Mouse (Mus musculus) gastrocnemius, postnatal 36 days (tissue): ENCODE results near the gene Gm5269. TPM values are rescaled to one million over a fixed set of nuclear protein-coding genes. Genes with fewer than 3 reads are reported as not detected.

Experiments
- DNase-seq, 2 experiments: peaks; one replicate each; pipeline ENCODE4 v3.0.0; 2022
- intact Hi-C: fragments of 180-260 bp; cut with DNase I; formaldehyde crosslinking; loops from one replicate; pipeline ENCODE4 v1.15.1; 2025
- long read RNA-seq, 2 experiments: library from polyadenylated mRNA; stranded (forward); transcript quantifications; one replicate each; pipeline ENCODE4 v2.0.0; 2021
- total RNA-seq, 2 experiments: library from RNA; stranded (reverse); gene quantifications; 2 replicates each; pipeline ENCODE4 v1.2.3; 2021

Gm5269 gene
- not detected for total RNA-seq
- long read RNA-seq, experiment 1, result 0 reads
- long read RNA-seq, experiment 2, result 0 reads

GRCm38 (mm10) chr1:45890173-45890572 is at the start of gene Gm5269:
TSS of gene Gm5269 (minus strand) at chr1:45890273.
- intact Hi-C loops, result no loop called here
- no peak for DNase-seq

- DNase-seq, result no peak
- intact Hi-C loops, result loop anchor here (5.0 kb wide), 1 partner anchor 109 kb away; no protein-coding TSS in a partner anchor
Measured at GRCm38 (mm10) chr1:45931127-45931526, 41.1 kb upstream of the Gm5269 start.

GRCm38 (mm10) chr1:45926911-45927310 is 36.8 kb upstream of the Gm5269 start:
- intact Hi-C loops, result no loop called here

GRCm38 (mm10) chr1:45926393-45926763 is 36.3 kb upstream of the Gm5269 start, which contains the start of gene Slc40a1:
TSS of gene Slc40a1 (minus strand) at chr1:45926523.
- no peak for DNase-seq
- intact Hi-C loops, result no loop called here

More at GRCm38 (mm10) chr1:45926911-45927310, 36.8 kb upstream of the Gm5269 start:
- DNase-seq, result no peak

- peak; percentile 68 to 73 for DNase-seq
- intact Hi-C loops, result no loop called here
Measured at GRCm38 (mm10) chr1:45925500-45926392, 35.7 kb upstream of the Gm5269 start.

GRCm38 (mm10) chr1:45925131-45925499 is 35.0 kb upstream of the Gm5269 start:
- intact Hi-C loops, result no loop called here
- no peak for DNase-seq

- intact Hi-C loops, result no loop called here
- no peak for DNase-seq
Measured at GRCm38 (mm10) chr1:45924516-45924915, 34.4 kb upstream of the Gm5269 start.

GRCm38 (mm10) chr1:45923306-45923705 is 33.2 kb upstream of the Gm5269 start:
- no peak for DNase-seq
- intact Hi-C loops, result no loop called here

GRCm38 (mm10) chr1:45920703-45921102 is 30.6 kb upstream of the Gm5269 start:
- intact Hi-C loops, result no loop called here
- no peak for DNase-seq

- intact Hi-C loops, result no loop called here
- no peak for DNase-seq
Measured at GRCm38 (mm10) chr1:45919752-45920151, 29.7 kb upstream of the Gm5269 start.

- intact Hi-C loops, result no loop called here
- no peak for DNase-seq
Measured at GRCm38 (mm10) chr1:45917136-45917803, 27.2 kb upstream of the Gm5269 start.

GRCm38 (mm10) chr1:45916174-45916573 is 26.1 kb upstream of the Gm5269 start:
- intact Hi-C loops, result no loop called here
- no peak for DNase-seq

- intact Hi-C loops, result no loop called here
- DNase-seq, result no peak
Measured at GRCm38 (mm10) chr1:45914236-45914635, 24.2 kb upstream of the Gm5269 start.

- peak; percentile 4 to 13 for DNase-seq
- intact Hi-C loops, result no loop called here
Measured at GRCm38 (mm10) chr1:45905107-45905821, 15.2 kb upstream of the Gm5269 start.

- intact Hi-C loops, result no loop called here
- DNase-seq, result no peak
Measured at GRCm38 (mm10) chr1:45904161-45904560, 14.1 kb upstream of the Gm5269 start.

- DNase-seq, result no peak
- intact Hi-C loops, result no loop called here
Measured at GRCm38 (mm10) chr1:45898044-45898443, 8.0 kb upstream of the Gm5269 start.

GRCm38 (mm10) chr1:45894168-45894912 is 4.3 kb upstream of the Gm5269 start:
- DNase-seq, result peak; percentile 12 to 33
- intact Hi-C loops, result no loop called here

- DNase-seq, result no peak
- intact Hi-C loops, result no loop called here
Measured at GRCm38 (mm10) chr1:45891986-45892385, 1.9 kb upstream of the Gm5269 start.

- no peak for DNase-seq
- intact Hi-C loops, result no loop called here
Measured at GRCm38 (mm10) chr1:45886800-45887199, 3.3 kb downstream of the Gm5269 start.

GRCm38 (mm10) chr1:45883378-45883777 is 6.7 kb downstream of the Gm5269 start:
- no peak for DNase-seq
- intact Hi-C loops, result no loop called here
